Mouse (Mus musculus) midbrain, embryonic 11.5 days (tissue): ENCODE results near the gene Serinc3. TPM values are rescaled to one million over a fixed set of nuclear protein-coding genes. Genes with fewer than 3 reads are reported as not detected.

Experiments used
- ATAC-seq: fragments of 200-750 bp; cut with Nextera tagmentation; 2 replicates; pipeline ENCODE4 v1.8.0; 2017; ENCODE audit warnings: moderate TSS enrichment, moderate library complexity; ENCODE audit not compliant: low FRiP score
- DNase-seq: peaks from one replicate; pipeline ENCODE4 v3.0.0; 2015; ENCODE audit warnings: low spot score; ENCODE audit errors: missing footprints
- H3K27ac ChIP-seq: fragments of 300-500 bp; sonication (generic); 2 replicates; pipeline ENCODE4 v1.5.1; 2014; ENCODE audit warnings: low read depth, low read length
- H3K27me3 ChIP-seq: fragments of 300-500 bp; sonication (generic); 2 replicates; pipeline ENCODE4 v1.6.1; 2014; ENCODE audit warnings: mild to moderate bottlenecking, low read length, moderate library complexity, mixed read lengths; ENCODE audit not compliant: control insufficient read depth, insufficient read depth
- H3K36me3 ChIP-seq: fragments of 300-500 bp; sonication (generic); 2 replicates; pipeline ENCODE4 v1.6.1; 2014; ENCODE audit warnings: mild to moderate bottlenecking, low read length, moderate library complexity, mixed read lengths; ENCODE audit not compliant: control insufficient read depth, insufficient read depth
- H3K4me1 ChIP-seq: fragments of 300-500 bp; sonication (generic); 2 replicates; pipeline ENCODE4 v1.6.1; 2014; ENCODE audit warnings: low read length; ENCODE audit not compliant: control insufficient read depth, insufficient read depth
- H3K4me2 ChIP-seq: fragments of 300-500 bp; sonication (generic); 2 replicates; pipeline ENCODE4 v1.6.1; 2014; ENCODE audit warnings: mild to moderate bottlenecking, moderate library complexity
- H3K4me3 ChIP-seq: fragments of 300-500 bp; sonication (generic); 2 replicates; pipeline ENCODE4 v1.5.1; 2014; ENCODE audit warnings: low read depth, low read length
- H3K9ac ChIP-seq: fragments of 300-500 bp; sonication (generic); 2 replicates; pipeline ENCODE4 v1.6.1; 2014; ENCODE audit warnings: low read length
- H3K9me3 ChIP-seq: fragments of 300-500 bp; sonication (generic); 2 replicates; pipeline ENCODE4 v1.6.1; 2016; ENCODE audit warnings: low read length; ENCODE audit not compliant: control insufficient read depth
- WGBS: fragments of 180-500 bp; shearing (Covaris S2); extraction: QIAGEN DNeasy Blood & Tissue Kit; methylation state at CpG from one replicate; pipeline ENCODE4 v1.1.7; 2014; 5-methylcytosine and 5-hydroxymethylcytosine counted together
- polyA plus RNA-seq: library from polyadenylated mRNA; unstranded; fragments of >200 nt; fragmentation: Nextera tagmentation; extraction: Ambion mirVana; gene quantifications from 2 replicates; pipeline ENCODE4 v1.2.1, GENCODE M21; 2014

Gene Serinc3
- polyA plus RNA-seq, 1 experiment from 2014 or later: 35.0 TPM

DNA sequence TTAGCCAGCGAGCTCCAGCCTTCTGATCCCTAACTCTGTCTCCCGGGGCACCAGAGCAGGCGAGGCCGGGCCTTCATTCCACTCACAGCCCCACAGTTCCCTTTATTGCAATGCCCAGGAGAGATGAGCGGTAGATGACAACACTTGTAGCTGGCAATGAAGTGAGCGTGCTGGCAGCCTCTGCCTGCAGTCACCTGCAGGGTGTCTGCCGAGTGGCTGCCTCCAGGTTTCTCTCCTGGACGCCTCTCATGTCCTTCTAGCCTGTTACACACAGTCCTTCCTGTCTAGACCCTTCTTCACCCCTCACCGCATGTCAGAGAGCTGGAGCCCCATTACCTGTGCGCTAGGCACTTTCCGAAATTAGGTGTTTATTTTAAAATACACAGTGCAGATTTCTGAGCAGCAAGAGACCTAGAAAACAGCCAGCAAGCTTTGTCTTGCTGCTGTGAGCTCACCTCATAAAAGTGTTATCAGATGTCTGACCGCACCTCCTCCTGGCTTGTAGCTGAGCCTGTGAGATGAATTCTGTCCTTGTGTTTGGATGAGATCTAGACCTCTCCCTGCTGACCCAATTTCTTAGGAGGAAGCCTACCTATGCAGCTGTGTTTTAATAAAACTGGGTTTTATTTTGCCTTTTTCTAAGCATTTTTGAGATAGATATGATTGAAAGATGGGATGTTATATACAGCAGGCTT is 35.5 kb downstream of the Serinc3 start:
- H3K4me2 ChIP-seq: no peak overlapping the region
- H3K4me3 ChIP-seq: no peak overlapping the region
- 88% methylated on average over 12 of the region's 12 CpGs for WGBS
- H3K27me3 ChIP-seq: no peaks in the 10 kb centered on the region
- no peak overlapping the region for H3K27ac ChIP-seq
- H3K4me1 ChIP-seq: no peaks in the 10 kb centered on the region
- DNase-seq (peak; percentile 59), ATAC-seq (no peak)
- no peaks in the 10 kb centered on the region for H3K9me3 ChIP-seq
- peaks cover 3% of the 10 kb centered on the region; the same call in 1 of the 2 replicates for H3K36me3 ChIP-seq
- H3K9ac ChIP-seq: no peak overlapping the region

DNA sequence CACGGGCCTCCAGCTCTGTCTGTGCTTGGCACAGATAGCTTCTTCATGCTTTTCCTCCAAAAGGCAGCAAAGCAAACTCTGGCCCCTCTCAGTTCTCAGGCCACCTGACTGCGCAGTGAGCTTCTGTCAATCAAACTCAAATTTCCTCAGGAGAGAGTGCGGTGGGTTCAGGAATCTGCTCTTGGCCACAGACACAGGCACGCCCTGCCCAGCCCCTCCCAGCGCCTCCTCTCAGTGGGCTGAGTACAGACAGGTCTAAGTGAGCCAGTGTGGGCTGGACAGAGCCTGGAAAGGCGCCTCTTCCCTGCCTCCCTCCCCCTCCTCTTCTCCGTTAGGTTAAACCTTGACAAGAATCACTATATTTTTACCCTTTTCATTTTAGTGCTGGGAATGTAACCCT is 36.9 kb downstream of the Serinc3 start:
- DNase-seq: peak; percentile 37
- Histone ChIP-seq H3K36me3 (no peaks in the 10 kb centered on the region), H3K9ac (no peak overlapping the region), H3K4me3 (no peak overlapping the region), H3K27ac (no peak overlapping the region), H3K4me2 (no peak overlapping the region), H3K4me1 (peaks cover 1% of the 10 kb centered on the region), H3K9me3 (no peaks in the 10 kb centered on the region), H3K27me3 (no peaks in the 10 kb centered on the region)
- 86% methylated on average over 7 of the region's 7 CpGs for WGBS
- ATAC-seq: no peak

DNA sequence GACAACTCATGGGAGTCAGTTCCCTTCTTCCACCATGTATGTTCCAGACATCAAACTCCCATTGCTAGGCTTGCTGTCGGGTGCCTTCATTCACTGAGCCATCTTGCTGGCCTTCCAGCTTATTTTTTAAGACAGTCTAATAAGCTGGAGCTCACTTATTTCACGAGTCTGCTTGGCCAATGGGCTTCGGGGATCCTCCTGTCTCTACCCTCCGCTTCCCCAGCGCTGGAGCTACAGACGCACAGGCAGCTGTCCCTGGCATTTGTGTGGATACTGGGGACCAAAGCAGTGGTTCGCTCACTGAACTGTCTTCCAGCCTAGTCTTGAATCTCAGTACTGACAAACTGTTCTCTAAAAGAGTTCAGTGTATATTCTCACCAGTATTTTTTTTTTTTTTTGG is 38.8 kb downstream of the Serinc3 start:
- Histone ChIP-seq H3K4me1 (peaks cover 6% of the 10 kb centered on the region), H3K4me3 (no peak overlapping the region), H3K27me3 (no peaks in the 10 kb centered on the region), H3K4me2 (no peak overlapping the region), H3K9me3 (no peaks in the 10 kb centered on the region), H3K27ac (no peak overlapping the region), H3K9ac (no peak overlapping the region), H3K36me3 (no peaks in the 10 kb centered on the region)
- DNase-seq (peak; percentile 59), ATAC-seq (no peak)
- 90% methylated on average over 7 of the region's 7 CpGs for WGBS

DNA sequence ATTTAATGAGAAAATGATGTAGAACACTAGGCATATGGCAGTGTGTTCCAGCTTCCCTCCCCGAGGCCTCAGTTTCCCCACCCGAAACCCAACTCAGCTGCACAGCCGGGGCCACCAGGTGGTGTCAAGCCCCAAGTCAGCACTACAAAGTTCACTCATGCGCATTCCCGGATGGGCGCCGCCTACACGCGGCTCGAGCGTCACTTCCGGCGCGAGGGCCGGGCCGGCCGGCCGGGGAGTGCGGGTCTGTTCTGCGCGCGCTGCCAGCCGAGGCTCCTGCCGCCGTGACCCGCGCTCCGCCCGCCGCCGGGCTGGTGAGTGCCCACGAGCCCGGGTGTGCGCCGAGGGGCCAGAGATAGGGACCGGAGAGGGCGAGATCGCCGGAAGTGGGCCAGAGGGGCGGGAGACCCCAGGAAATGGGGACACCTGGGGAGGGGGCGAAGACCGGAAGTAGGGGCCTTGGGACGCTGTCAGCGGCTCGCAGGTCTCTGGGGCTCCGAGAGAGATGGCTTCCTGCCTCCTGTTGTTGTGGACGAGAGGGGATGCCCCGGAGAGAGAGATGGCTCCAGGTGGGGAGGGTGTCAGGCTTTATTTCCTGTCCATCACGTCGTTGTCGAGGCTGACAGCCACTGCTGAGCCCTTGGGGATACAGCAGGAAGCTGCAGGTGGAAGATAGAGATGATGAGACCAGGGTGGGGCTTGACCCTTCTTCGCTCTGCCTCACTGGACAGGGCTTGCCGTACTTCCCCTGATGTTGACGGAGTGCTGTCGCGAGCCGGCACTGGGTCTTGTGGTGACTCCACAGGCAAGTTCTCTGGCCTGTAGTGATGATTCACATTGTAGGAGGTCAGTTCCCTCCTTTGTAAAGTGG is 42.6 kb downstream of the Serinc3 start, which contains the start of gene Ttpal:
Ttpal (plus strand) TSS at position 214 of the 871 bp plus-strand sequence.
- Histone ChIP-seq H3K9me3 (no peaks in the 10 kb centered on the region), H3K4me1 (peaks cover 6% of the 10 kb centered on the region)

DNA sequence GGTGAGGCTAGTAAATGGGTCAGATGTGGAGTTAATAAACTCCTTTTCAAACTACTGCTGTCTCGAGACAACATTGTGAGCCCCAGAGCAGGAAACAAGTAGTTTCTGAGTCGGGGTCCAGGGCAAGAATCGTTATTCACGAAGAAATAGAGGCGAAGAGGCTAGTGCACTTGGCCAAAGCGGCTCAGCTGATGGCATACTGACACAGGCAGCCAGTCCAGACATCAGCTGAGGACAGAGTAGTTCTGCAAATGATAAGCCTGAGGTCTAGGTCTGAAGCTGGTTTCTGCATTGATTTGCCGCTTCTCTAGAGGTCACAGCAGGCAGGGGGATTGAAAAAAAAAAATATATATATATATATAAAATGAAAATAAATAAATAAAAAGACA is 43.2 kb downstream of the Serinc3 start:
- 77% methylated on average over 7 of the region's 7 CpGs for WGBS
- Histone ChIP-seq H3K4me1 (peaks cover 6% of the 10 kb centered on the region), H3K4me3 (peak overlapping the region; percentile 91), H3K9me3 (no peaks in the 10 kb centered on the region), H3K27ac (no peak overlapping the region), H3K4me2 (peak overlapping the region; percentile 95), H3K9ac (peak overlapping the region; percentile 94; the same call in 1 of the 2 replicates), H3K27me3 (no peaks in the 10 kb centered on the region), H3K36me3 (no peaks in the 10 kb centered on the region)
- no peak for ATAC-seq
- DNase-seq: peak; percentile 88

More for the DNA sequence above, 42.6 kb downstream of the Serinc3 start, which contains the start of gene Ttpal:
- H3K27me3 ChIP-seq: no peaks in the 10 kb centered on the region
- H3K9ac ChIP-seq: peak within 1 kb of the TSS; percentile 94
- no peaks in the 10 kb centered on the region for H3K36me3 ChIP-seq
- peak; percentile 94 for ATAC-seq
- WGBS: 2% methylated on average over 56 of the region's 57 CpGs
- peak within 1 kb of the TSS; percentile 91 for H3K4me3 ChIP-seq
- peak; percentile 98 for DNase-seq
- peak within 1 kb of the TSS; percentile 95 for H3K4me2 ChIP-seq
- H3K27ac ChIP-seq: peak within 1 kb of the TSS; percentile 84

DNA sequence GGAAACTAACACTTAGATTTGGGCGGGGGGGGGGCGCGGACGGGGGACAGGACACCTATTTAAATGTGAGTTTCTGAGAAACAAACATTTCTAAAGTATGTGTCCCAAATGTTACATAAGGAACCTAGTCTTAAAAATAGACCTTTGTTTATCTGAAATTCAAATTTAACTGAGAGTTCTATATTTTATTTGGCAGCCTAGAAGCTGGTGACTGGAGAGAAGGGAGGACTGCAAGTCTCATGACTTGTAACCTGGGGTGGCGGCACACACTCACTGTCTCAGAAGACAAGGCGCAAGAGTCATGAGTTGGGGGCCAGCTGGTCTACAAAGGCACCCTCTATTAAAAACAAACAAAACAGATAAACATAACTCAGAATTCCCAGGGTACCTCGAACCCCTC is 43.9 kb downstream of the Serinc3 start:
- 91% methylated on average over 7 of the region's 7 CpGs for WGBS
- no peaks in the 10 kb centered on the region for H3K9me3 ChIP-seq
- no peaks in the 10 kb centered on the region for H3K27me3 ChIP-seq
- no peak overlapping the region for H3K4me3 ChIP-seq
- peaks cover 6% of the 10 kb centered on the region for H3K4me1 ChIP-seq
- no peak overlapping the region for H3K27ac ChIP-seq
- H3K36me3 ChIP-seq: no peaks in the 10 kb centered on the region
- H3K4me2 ChIP-seq: no peak overlapping the region
- ATAC-seq (no peak), DNase-seq (peak; percentile 71)
- H3K9ac ChIP-seq: no peak overlapping the region

DNA sequence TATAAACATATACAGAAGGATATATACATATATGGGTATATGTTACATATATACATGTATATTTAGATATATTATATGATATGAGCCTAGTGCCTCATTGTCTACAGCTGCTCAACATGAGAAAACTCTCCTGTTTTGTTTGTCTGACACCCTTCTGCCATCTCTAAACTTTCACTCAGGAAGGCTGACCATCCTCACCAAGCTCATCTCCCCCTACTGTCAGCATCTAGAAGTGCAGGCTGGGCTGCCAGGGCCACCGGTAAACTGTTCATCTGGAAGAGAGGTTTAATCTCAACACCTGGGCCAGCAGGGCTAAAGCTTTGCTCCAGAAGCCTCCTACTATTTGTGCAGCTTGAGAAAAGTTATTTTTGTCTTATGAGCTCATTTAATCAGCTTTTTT is 45.7 kb downstream of the Serinc3 start:
- peaks cover 6% of the 10 kb centered on the region for H3K4me1 ChIP-seq
- H3K4me2 ChIP-seq: no peak overlapping the region
- ATAC-seq (no peak), DNase-seq (peak; percentile 96)
- H3K9me3 ChIP-seq: no peaks in the 10 kb centered on the region
- no peak overlapping the region for H3K4me3 ChIP-seq
- no peaks in the 10 kb centered on the region for H3K36me3 ChIP-seq
- WGBS: 3% methylated on average over 1 of the region's 1 CpGs
- no peak overlapping the region for H3K9ac ChIP-seq
- no peaks in the 10 kb centered on the region for H3K27me3 ChIP-seq
- no peak overlapping the region for H3K27ac ChIP-seq

DNA sequence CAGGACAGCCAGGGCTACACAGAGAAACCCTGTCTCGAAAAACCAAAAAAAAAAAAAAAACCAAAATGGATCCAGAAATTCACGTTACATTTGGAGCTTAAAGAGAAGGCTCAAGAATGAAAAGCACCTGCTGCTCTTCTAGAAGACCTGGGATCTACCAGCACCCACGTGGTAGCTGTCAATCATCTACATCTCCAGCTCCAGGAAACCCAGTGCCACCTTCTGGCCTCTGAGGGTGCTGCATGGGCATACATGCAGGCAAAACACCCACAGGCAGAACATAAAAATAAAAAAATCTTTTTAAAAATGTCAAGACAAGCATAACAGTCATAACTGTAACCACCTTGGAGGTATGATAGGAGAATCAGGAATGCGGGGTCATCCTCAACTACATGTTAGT is 47.3 kb downstream of the Serinc3 start:
- no peaks in the 10 kb centered on the region for H3K27me3 ChIP-seq
- H3K9me3 ChIP-seq: no peaks in the 10 kb centered on the region
- no peak overlapping the region for H3K4me2 ChIP-seq
- H3K36me3 ChIP-seq: no peaks in the 10 kb centered on the region
- no peak overlapping the region for H3K4me3 ChIP-seq
- no peak overlapping the region for H3K9ac ChIP-seq
- DNase-seq (peak; percentile 80), ATAC-seq (no peak)
- 58% methylated on average over 4 of the region's 4 CpGs for WGBS
- H3K27ac ChIP-seq: no peak overlapping the region
- peaks cover 1% of the 10 kb centered on the region for H3K4me1 ChIP-seq

GRCm38 (mm10) chr2:163596873-163597155 is 48.1 kb downstream of the Serinc3 start:
- H3K36me3 ChIP-seq: no peaks in the 10 kb centered on the region
- no peaks in the 10 kb centered on the region for H3K9me3 ChIP-seq
- no peaks in the 10 kb centered on the region for H3K27me3 ChIP-seq
- H3K4me2 ChIP-seq: no peak overlapping the region
- no peak overlapping the region for H3K9ac ChIP-seq
- no peak overlapping the region for H3K27ac ChIP-seq
- no peak overlapping the region for H3K4me3 ChIP-seq
- ATAC-seq (no peak), DNase-seq (peak; percentile 69)
- no peaks in the 10 kb centered on the region; the same call in 1 of the 2 replicates for H3K4me1 ChIP-seq
- 70% methylated on average over 3 of the region's 3 CpGs for WGBS
